Mouse (Mus musculus): ENCODE measurements around the gene Ace.

Gene Ace

GRCm38 (mm10) chr11:105944770-105945672 is 22.7 kb upstream of the Ace start:
- in situ Hi-C loops (cut with MboI, MseI) = no loop called here

GRCm38 (mm10) chr11:105946694-105947154 is 21.0 kb upstream of the Ace start:
- in situ Hi-C loops (cut with MboI, MseI) = no loop called here

DNA sequence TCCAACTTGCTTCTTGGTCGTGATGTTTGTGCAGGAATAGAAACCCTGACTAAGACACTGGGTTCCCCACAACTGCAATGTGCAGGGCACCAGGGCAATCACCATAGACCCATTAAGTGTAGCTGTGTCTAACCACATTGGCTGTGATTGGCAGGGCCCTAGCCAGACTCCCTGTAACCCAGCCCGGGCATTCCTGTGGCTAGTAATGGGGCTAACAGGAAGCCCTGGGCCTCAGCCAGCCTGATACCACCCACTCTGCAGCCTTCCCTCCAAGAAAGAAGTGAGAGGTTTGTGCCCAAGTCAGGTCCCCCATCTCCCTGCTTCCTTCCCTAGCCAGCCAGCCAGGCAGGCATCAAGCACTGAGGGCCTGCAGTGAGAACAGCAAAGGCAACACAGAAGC is 19.5 kb upstream of the Ace start:
- in situ Hi-C loops (cut with MboI, MseI) = no loop called here

- in situ Hi-C loops (cut with MboI, MseI) = no loop called here
These were observed 17.2 kb upstream of the Ace start for GRCm38 (mm10) chr11:105950519-105950918.

GRCm38 (mm10) chr11:105951601-105952044 is 16.1 kb upstream of the Ace start:
- in situ Hi-C loops (cut with MboI, MseI) = no loop called here

DNA sequence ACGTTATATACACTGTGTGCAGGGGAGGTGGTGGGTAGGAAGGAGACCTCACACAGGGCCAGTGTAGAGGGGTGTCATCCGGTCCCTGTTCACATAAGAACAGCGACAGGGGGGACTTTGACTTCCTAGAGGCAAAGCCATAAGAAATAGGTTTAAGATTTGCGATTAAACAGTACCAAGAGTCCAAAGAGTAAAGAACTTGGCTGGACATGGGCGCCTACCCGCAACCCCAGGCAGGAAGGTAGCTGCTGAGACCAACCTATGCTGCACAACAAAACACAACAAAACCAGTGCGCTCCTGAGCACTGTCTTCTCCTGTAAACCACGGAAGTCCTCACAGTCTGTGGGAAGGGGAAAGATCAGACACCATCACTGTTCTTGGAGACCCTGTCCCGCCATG is 15.6 kb upstream of the Ace start:
- in situ Hi-C loops (cut with MboI, MseI) = no loop called here

DNA sequence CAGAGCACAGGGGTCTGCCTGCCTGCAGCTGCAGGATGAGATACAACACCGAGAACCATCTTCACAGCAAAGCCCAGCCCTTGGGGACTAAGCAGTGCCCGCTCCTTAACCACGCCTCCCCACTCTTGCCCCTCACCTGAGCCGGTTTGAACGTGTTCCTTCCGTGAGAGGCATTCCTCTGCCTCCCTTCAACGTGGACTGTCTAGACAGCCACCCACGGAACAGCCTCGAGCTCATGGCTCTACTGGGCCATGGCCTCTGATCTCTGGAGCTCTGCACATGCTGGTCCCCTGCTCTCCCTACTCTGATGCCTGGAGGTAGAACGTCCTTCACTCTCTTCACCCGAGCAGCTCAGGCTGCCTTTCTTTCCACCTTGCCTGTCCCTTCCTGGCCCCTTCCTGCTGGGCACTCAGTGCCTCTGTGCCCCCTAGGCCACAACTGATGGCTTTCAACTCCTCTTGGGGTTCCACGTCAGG is 14.8 kb upstream of the Ace start, which contains the start of gene Cyb561:
TSS of gene Cyb561 (minus strand) at position 426 of the 476 bp plus-strand sequence.
- in situ Hi-C loops (cut with MboI, MseI) = no loop called here

- in situ Hi-C loops (cut with MboI, MseI) = no loop called here
These were observed 14.3 kb upstream of the Ace start for GRCm38 (mm10) chr11:105953402-105953801.

DNA sequence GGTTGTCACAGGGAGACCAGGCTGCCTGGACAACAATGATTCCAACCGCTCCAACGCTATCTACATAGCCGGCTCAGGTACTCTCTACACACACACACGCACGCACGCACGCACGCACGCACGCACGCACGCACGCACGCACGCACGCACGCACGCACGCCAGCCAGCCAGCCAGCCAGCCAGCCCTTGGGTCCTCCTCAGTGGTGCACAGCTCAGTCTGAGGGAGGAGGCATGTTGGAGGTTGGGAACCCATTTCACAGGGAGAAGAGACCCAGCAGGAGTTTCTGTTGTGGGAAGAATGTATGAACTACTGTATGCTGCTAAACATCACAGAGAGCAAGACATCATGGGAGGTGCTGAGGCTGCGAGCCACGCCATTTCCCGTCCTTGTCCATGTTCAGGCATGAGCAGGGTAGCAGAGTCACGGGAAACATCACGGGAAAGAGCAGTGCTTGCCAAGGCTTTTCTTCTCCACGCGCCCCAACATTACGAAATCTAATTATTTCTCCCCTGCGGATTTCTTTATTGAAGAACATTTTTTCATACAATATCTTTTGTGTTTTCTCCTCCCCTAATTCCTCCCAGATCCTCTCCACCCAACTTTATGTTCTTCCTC is 11.8 kb upstream of the Ace start:
- in situ Hi-C loops (cut with MboI, MseI) = no loop called here

DNA sequence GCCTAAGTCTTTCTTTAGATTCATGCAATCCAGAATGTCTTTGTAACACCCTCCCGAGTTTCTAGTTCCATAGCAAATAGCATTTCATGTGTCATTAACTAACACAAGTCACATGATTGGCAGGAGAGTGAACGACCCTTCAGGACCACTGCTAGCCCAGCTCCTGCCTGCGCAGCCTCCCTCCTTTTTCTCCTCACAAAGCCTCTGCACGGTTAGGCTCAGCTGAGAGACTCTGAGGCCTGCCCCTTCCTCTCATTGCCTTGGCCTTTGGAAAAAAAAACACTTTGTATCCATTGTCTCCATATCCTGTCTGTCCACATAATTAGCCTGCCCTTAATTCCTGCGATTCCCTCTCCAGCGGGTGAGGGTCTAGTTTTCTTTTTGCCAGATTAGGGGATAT is 10.2 kb upstream of the Ace start:
- in situ Hi-C loops (cut with MboI, MseI) = no loop called here

- in situ Hi-C loops (cut with MboI, MseI) = no loop called here
These were observed 9.2 kb upstream of the Ace start for GRCm38 (mm10) chr11:105958566-105958965.

- in situ Hi-C loops (cut with MboI, MseI) = no loop called here
These were observed 8.4 kb upstream of the Ace start for GRCm38 (mm10) chr11:105959355-105959754.

DNA sequence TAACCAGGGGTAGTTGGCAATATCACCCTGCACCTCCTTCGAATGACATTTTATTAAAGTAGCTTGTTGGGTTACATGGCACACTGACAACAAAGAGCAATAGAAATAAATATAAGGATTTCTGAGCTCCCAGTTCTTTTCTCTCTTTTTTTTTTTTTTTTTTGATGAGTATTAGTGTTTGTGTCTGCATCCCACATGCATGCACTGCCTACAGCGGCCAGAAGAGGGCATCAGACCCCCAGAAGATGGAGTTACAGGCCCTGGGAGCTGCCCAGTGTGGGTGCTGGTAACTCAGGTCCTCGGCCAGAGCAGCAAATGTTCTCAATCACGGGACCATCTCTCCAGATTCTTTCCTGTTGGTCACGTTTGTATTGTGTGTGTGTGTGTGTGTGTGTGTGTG is 3.1 kb upstream of the Ace start:
- in situ Hi-C loops (cut with MboI, MseI) = no loop called here

DNA sequence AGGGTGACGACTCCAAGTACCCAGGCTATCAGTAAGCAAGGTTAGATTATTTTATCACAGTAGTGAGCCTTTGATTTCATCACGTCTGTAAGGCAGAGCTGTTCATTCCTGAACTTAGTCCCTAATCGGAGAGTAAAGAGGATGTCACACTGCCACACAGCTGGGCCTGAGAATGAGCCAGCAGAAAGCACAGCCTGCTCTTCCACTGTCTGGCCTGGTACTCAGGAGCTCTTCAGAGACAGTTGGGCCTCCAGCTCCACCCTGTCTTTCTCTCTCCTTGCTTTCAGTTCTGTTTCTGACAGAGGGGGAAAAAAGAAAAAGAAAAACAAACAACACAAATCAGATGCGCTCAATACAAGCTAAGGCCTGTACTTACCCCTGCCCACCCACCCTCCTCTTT is 1.5 kb upstream of the Ace start:
- in situ Hi-C loops (cut with MboI, MseI) = no loop called here

DNA sequence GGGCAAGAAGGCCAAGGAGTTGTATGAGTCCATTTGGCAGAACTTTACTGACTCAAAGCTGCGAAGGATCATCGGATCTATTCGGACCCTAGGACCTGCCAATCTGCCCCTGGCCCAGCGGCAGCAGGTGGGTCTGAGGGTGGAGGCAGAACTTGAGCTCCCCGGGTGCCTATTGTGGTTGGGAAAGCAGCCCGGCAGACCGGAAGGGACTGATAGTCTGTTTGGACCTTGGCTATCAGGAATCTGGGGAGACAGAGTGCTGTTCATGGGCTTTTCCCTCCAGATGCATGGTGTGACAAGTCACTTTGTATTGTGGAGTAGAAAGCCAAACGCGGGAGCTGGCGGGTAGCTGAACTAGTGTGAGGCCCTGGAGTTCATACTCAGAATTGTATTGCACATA is 1.2 kb downstream of the Ace start:
- in situ Hi-C loops (cut with MboI, MseI) = no loop called here

DNA sequence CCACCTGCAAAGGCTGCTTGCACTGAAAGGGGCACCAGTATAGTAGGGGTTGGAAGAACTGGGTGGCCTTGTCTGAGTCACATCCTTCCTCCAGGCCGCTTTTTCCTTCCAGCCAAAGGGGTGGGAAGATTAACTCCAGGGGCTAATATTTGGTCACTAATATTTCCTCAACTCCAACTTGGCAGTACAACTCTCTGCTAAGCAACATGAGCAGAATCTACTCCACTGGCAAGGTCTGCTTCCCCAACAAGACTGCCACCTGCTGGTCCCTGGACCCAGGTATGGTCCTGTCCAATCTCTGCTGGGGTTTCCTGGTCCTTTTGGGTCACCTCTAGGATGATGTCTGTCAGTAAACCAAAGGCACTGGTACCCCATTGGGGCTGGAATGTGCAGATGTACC is 1.8 kb downstream of the Ace start:
- in situ Hi-C loops (cut with MboI, MseI) = no loop called here

DNA sequence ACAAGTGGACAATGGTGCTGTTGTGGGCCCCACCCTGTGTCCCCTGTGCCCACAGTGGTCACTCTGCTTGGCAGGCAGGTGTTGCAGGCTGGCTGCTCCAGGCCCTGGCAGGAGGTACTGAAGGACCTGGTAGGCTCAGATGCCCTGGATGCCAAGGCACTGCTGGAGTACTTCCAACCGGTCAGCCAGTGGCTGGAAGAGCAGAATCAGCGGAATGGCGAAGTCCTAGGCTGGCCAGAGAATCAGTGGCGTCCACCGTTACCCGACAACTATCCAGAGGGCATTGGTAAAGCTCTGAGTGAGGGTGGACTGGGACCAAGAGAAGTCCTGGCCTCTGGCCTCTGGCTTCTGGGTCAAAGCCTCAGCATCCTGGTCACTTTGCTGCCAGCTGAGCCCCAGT is 6.8 kb downstream of the Ace start:
- in situ Hi-C loops (cut with MboI, MseI) = no loop called here

- in situ Hi-C loops (cut with MboI, MseI) = no loop called here
These were observed 7.3 kb downstream of the Ace start for GRCm38 (mm10) chr11:105975050-105975449.

GRCm38 (mm10) chr11:105975636-105976035 is 7.9 kb downstream of the Ace start:
- in situ Hi-C loops (cut with MboI, MseI) = no loop called here

DNA sequence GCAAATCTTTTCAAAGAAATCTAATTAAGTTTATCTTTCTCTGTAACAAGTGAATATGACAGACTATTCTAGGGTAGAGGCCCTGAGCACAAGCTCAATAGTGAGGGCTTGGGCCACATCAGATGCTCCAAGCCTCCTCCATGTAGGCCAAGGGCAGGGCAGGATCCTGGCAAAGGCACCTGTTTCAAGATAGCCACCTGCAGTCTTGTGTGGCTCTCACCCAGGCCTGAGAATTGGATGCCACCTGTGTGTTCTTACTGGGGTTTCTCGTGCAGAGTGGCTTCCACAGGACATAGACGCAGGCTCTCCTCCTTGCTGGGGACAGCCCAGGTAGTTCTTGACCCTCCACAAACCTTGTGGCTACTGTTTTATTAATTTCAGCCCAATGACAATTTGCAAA is 10.5 kb downstream of the Ace start:
- in situ Hi-C loops (cut with MboI, MseI) = no loop called here

- in situ Hi-C loops (cut with MboI, MseI) = no loop called here
These were observed 10.9 kb downstream of the Ace start for GRCm38 (mm10) chr11:105978634-105979033.

GRCm38 (mm10) chr11:105984452-105984851 is 16.7 kb downstream of the Ace start:
- in situ Hi-C loops (cut with MboI, MseI) = no loop called here

GRCm38 (mm10) chr11:105987446-105987845 is 19.7 kb downstream of the Ace start:
- in situ Hi-C loops (cut with MboI, MseI) = no loop called here

All from T-helper 2 cell (primary cell).